Mouse (Mus musculus): ENCODE measurements around the gene Gm28729.

DNA sequence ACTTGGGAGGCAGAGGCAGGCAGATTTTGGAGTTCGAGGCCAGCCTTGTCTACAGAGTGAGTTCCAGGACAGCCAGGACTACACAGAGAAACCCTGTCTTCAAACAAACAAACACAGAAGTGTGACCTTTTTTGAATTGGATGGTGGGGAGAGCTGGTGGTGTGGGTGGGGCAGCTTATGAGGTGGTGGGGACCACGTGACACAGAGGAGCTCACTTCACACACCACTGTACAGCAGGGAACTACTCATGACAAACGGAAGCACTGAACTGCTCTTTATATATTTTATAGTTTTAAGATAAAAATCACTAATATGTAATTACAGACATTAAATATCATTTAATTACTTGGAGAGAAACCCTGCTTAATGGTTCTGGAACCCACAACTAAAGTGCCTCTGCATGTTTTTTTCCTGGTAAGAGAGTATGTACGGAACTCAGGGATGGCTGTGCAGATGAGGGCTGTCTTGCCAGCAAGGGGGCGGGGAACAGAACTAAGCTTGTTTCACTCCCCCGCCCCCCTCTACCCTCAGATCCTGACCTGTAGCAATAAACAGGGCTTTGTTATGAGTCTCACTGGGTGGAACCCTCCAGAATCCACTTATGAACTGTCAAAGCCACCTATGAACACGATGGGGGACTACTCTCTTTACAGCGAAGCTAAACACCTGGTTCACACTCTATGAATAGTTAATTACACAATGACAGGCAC is 55.4 kb downstream of the Gm28729 start:
- TF ChIP-seq TCF12 (IDR thresholded peaks at IDR 0.05; ENCODE audit: insufficient read depth, poor library complexity, severe bottlenecking) (no peak), POLR2A (IDR thresholded peaks at IDR 0.05; ENCODE audit: insufficient read length, low read depth) (no peak), E2F4 (IDR thresholded peaks at IDR 0.05; ENCODE audit: insufficient read depth) (no peak), MYOG (IDR thresholded peaks at IDR 0.05; ENCODE audit: control insufficient read depth in 1 of 3, insufficient read depth in 1 of 3, insufficient read length in 2 of 3, low read depth in 2 of 3) (no peak), CEBPB (IDR thresholded peaks at IDR 0.05; ENCODE audit: insufficient read depth, poor library complexity, severe bottlenecking) (no peak)

All from myocyte (in vitro differentiated cells).